Mouse (Mus musculus) heart, embryonic 14.5 days (tissue): ENCODE results near the gene Prickle2. TPM values are rescaled to one million over a fixed set of nuclear protein-coding genes. Genes with fewer than 3 reads are reported as not detected.

Experiments
- ATAC-seq: fragments of 200-750 bp; cut with Nextera tagmentation; 2 replicates; pipeline ENCODE4 v1.8.0; 2017; ENCODE audit warnings: low read depth, moderate TSS enrichment; ENCODE audit not compliant: insufficient number of reproducible peaks, insufficient read depth, low FRiP score
- H3K27ac ChIP-seq, 2 experiments: fragments of 200-500 bp in 1 of 2; fragments of 300-500 bp in 1 of 2; sonication (generic) in 1 of 2; replicated peaks in 1 of 2; 2 replicates each; pipeline ENCODE4 v1.5.1; 2012 to 2014; ENCODE audit warnings: low read depth in 2 of 2, low read length in 2 of 2, control low read depth in 1 of 2, mild to moderate bottlenecking in 1 of 2, mixed read lengths in 1 of 2; ENCODE audit not compliant: control insufficient read depth in 1 of 2, insufficient read depth in 1 of 2
- H3K27me3 ChIP-seq: fragments of 300-500 bp; sonication (generic); 2 replicates; pipeline ENCODE4 v1.6.1; 2014; ENCODE audit warnings: mild to moderate bottlenecking, low read length, control low read depth; ENCODE audit not compliant: control insufficient read depth, insufficient read depth
- H3K36me3 ChIP-seq: fragments of 300-500 bp; sonication (generic); 2 replicates; pipeline ENCODE4 v1.6.1; 2014; ENCODE audit warnings: mild to moderate bottlenecking, control low read depth, low read length, mixed read lengths; ENCODE audit not compliant: control insufficient read depth, insufficient read depth
- H3K4me1 ChIP-seq, 2 experiments: fragments of 200-500 bp in 1 of 2; fragments of 300-500 bp in 1 of 2; sonication (generic) in 1 of 2; 2 replicates each; pipeline ENCODE4 v1.6.1; 2012 to 2014; ENCODE audit warnings: low read length in 2 of 2, control low read depth in 1 of 2, mixed read lengths in 1 of 2; ENCODE audit not compliant: control insufficient read depth in 2 of 2, insufficient read depth in 2 of 2
- H3K4me2 ChIP-seq: fragments of 300-500 bp; sonication (generic); 2 replicates; pipeline ENCODE4 v1.6.1; 2014; ENCODE audit warnings: mild to moderate bottlenecking, low read length
- H3K4me3 ChIP-seq, 2 experiments: fragments of 200-500 bp in 1 of 2; fragments of 300-500 bp in 1 of 2; sonication (generic) in 1 of 2; 2 replicates each; pipeline ENCODE4 v1.5.1; 2012 to 2014; ENCODE audit warnings: low read length in 2 of 2, mild to moderate bottlenecking in 2 of 2, control low read depth in 1 of 2, low read depth in 1 of 2, moderate library complexity in 1 of 2; ENCODE audit not compliant: control insufficient read depth in 1 of 2, insufficient read depth in 1 of 2
- H3K9ac ChIP-seq: fragments of 300-500 bp; sonication (generic); 2 replicates; pipeline ENCODE4 v1.6.1; 2014; ENCODE audit warnings: mild to moderate bottlenecking, low read length
- H3K9me3 ChIP-seq: fragments of 300-500 bp; sonication (generic); 2 replicates; pipeline ENCODE4 v1.6.1; 2016; ENCODE audit warnings: low read length, control low read depth; ENCODE audit not compliant: control insufficient read depth
- WGBS: fragments of 180-500 bp; shearing (Covaris S2); extraction: QIAGEN DNeasy Blood & Tissue Kit; methylation state at CpG from one replicate; pipeline ENCODE4 v1.1.7; 2014; 5-methylcytosine and 5-hydroxymethylcytosine counted together
- polyA plus RNA-seq: library from polyadenylated mRNA; unstranded; fragments of >200 nt; fragmentation: Nextera tagmentation; extraction: Ambion mirVana; gene quantifications from 2 replicates; pipeline ENCODE4 v1.2.1, GENCODE M21; 2014

Gene Prickle2
- polyA plus RNA-seq, 1 experiment from 2014 or later = 5.8 TPM

- ATAC-seq = no peak
- peaks cover 19% of the 10 kb centered on the region for H3K36me3 ChIP-seq
- H3K9ac ChIP-seq = no peak overlapping the region
- H3K27me3 ChIP-seq = no peaks in the 10 kb centered on the region
- H3K4me3 ChIP-seq = no peak overlapping the region
- 68% methylated on average over 8 of the region's 8 CpGs for WGBS
- no peak overlapping the region for H3K27ac ChIP-seq
- H3K9me3 ChIP-seq = no peaks in the 10 kb centered on the region
- H3K4me1 ChIP-seq = no peaks in the 10 kb centered on the region
- no peak overlapping the region for H3K4me2 ChIP-seq
These were observed 300.4 kb downstream of the Prickle2 start for GRCm38 (mm10) chr6:92405571-92405970.

- 89% methylated on average over 6 of the region's 6 CpGs for WGBS
- H3K9me3 ChIP-seq = no peaks in the 10 kb centered on the region
- H3K4me1 ChIP-seq = no peaks in the 10 kb centered on the region; a peak in 1 of 4 replicates
- H3K4me3 ChIP-seq = no peak overlapping the region
- no peak for ATAC-seq
- H3K4me2 ChIP-seq = no peak overlapping the region
- H3K27ac ChIP-seq = no peak overlapping the region
- H3K27me3 ChIP-seq = no peaks in the 10 kb centered on the region
- H3K9ac ChIP-seq = no peak overlapping the region
- H3K36me3 ChIP-seq = peaks cover 1% of the 10 kb centered on the region; the same call in 1 of the 2 replicates
These were observed 308.1 kb downstream of the Prickle2 start for GRCm38 (mm10) chr6:92397876-92398275.

GRCm38 (mm10) chr6:92395556-92395955 lies 310.4 kb downstream of the Prickle2 start:
- Histone ChIP-seq H3K4me3 (no peak overlapping the region), H3K27me3 (no peaks in the 10 kb centered on the region), H3K36me3 (no peaks in the 10 kb centered on the region; the same call in 1 of the 2 replicates), H3K9me3 (no peaks in the 10 kb centered on the region), H3K4me2 (no peak overlapping the region), H3K27ac (no peak overlapping the region), H3K9ac (no peak overlapping the region), H3K4me1 (no peaks in the 10 kb centered on the region; a peak in 1 of 4 replicates)
- no peak for ATAC-seq
- WGBS = 38% methylated on average over 4 of the region's 4 CpGs

GRCm38 (mm10) chr6:92395143-92395542 lies 310.8 kb downstream of the Prickle2 start:
- Histone ChIP-seq H3K27me3 (no peaks in the 10 kb centered on the region), H3K27ac (no peak overlapping the region), H3K9me3 (no peaks in the 10 kb centered on the region), H3K4me1 (no peaks in the 10 kb centered on the region; a peak in 1 of 4 replicates), H3K4me3 (no peak overlapping the region), H3K4me2 (no peak overlapping the region), H3K36me3 (no peaks in the 10 kb centered on the region; the same call in 1 of the 2 replicates), H3K9ac (no peak overlapping the region)
- ATAC-seq = no peak
- 62% methylated on average over 1 of the region's 1 CpGs for WGBS

- Histone ChIP-seq H3K27ac (no peak overlapping the region), H3K4me1 (no peaks in the 10 kb centered on the region; a peak in 1 of 4 replicates), H3K4me2 (no peak overlapping the region), H3K36me3 (no peaks in the 10 kb centered on the region; the same call in 1 of the 2 replicates), H3K27me3 (no peaks in the 10 kb centered on the region), H3K4me3 (no peak overlapping the region), H3K9ac (no peak overlapping the region), H3K9me3 (no peaks in the 10 kb centered on the region)
- WGBS = 80% methylated on average over 5 of the region's 5 CpGs
- ATAC-seq = no peak
These were observed 311.3 kb downstream of the Prickle2 start for GRCm38 (mm10) chr6:92394628-92395027.

- no peak for ATAC-seq
- Histone ChIP-seq H3K9ac (no peak overlapping the region), H3K27me3 (no peaks in the 10 kb centered on the region), H3K4me1 (no peaks in the 10 kb centered on the region), H3K4me2 (no peak overlapping the region), H3K27ac (no peak overlapping the region), H3K4me3 (no peak overlapping the region), H3K36me3 (peaks cover 8% of the 10 kb centered on the region), H3K9me3 (no peaks in the 10 kb centered on the region)
- 90% methylated on average over 4 of the region's 4 CpGs for WGBS
These were observed 315.6 kb downstream of the Prickle2 start for GRCm38 (mm10) chr6:92390321-92390720.

GRCm38 (mm10) chr6:92388681-92389080 lies 317.3 kb downstream of the Prickle2 start:
- no peaks in the 10 kb centered on the region for H3K27me3 ChIP-seq
- H3K27ac ChIP-seq = no peak overlapping the region
- no peak for ATAC-seq
- H3K9ac ChIP-seq = no peak overlapping the region
- H3K4me1 ChIP-seq = no peaks in the 10 kb centered on the region
- WGBS = 83% methylated on average over 5 of the region's 5 CpGs
- no peak overlapping the region for H3K4me2 ChIP-seq
- no peaks in the 10 kb centered on the region for H3K9me3 ChIP-seq
- H3K36me3 ChIP-seq = peaks cover 8% of the 10 kb centered on the region
- H3K4me3 ChIP-seq = no peak overlapping the region

GRCm38 (mm10) chr6:92383196-92383782 lies 322.7 kb downstream of the Prickle2 start:
- Histone ChIP-seq H3K9me3 (no peaks in the 10 kb centered on the region), H3K9ac (no peak overlapping the region), H3K27ac (no peak overlapping the region), H3K4me1 (no peaks in the 10 kb centered on the region), H3K4me2 (no peak overlapping the region), H3K4me3 (no peak overlapping the region), H3K27me3 (no peaks in the 10 kb centered on the region), H3K36me3 (peaks cover 8% of the 10 kb centered on the region; the same call in 1 of the 2 replicates)
- 78% methylated on average over 14 of the region's 14 CpGs for WGBS
- ATAC-seq = no peak
